Mouse (Mus musculus): Measurements from ENCODE around the gene Apol10a. TPM values are rescaled to one million over a fixed set of nuclear protein-coding genes. Genes with fewer than 3 reads are reported as not detected.
"Not testable (repeated sequence)": the region's sequence is repeated elsewhere in the genome, so short reads cannot be mapped to it uniquely, and the experiment has no call there.

The Apol10a gene
- polyA plus RNA-seq (2015; fragmentation: Nextera tagmentation; extraction: Ambion mirVana): not detected in 2 replicates

- 77% methylated on average over 2 of the region's 2 CpGs for WGBS
- not testable (repeated sequence) for H3K9me3 ChIP-seq (ENCODE audit: control insufficient read depth, low read length); H3K27me3 ChIP-seq (ENCODE audit: control insufficient read depth, insufficient read depth, low read depth, low read length)
These were observed at the start of gene Apol10a for GRCm38 (mm10) chr15:77476693-77477092. TSS of gene Apol10a (plus strand) at chr15:77477047.

GRCm38 (mm10) chr15:77428690-77429448 is 48.0 kb upstream of the Apol10a start:
- not testable (repeated sequence) for H3K4me1 ChIP-seq (replicated peaks; ENCODE audit: control insufficient read depth, insufficient read depth, low read length); H3K27ac ChIP-seq (ENCODE audit: low read length); H3K4me2 ChIP-seq (ENCODE audit: low read depth, low read length); H3K27me3 ChIP-seq (ENCODE audit: control insufficient read depth, insufficient read depth, low read depth, low read length); H3K4me3 ChIP-seq (ENCODE audit: low read length); H3K9me3 ChIP-seq (ENCODE audit: control insufficient read depth, low read length); ATAC-seq (ENCODE audit: low read depth); H3K9ac ChIP-seq (ENCODE audit: low read length); H3K36me3 ChIP-seq (ENCODE audit: control insufficient read depth, insufficient read depth, low read length)
- 38% methylated on average over 8 of the region's 10 CpGs for WGBS

More at GRCm38 (mm10) chr15:77476693-77477092, at the start of gene Apol10a:
- not testable (repeated sequence) for H3K4me3 ChIP-seq (ENCODE audit: low read length); H3K27ac ChIP-seq (ENCODE audit: low read length); H3K9ac ChIP-seq (ENCODE audit: low read length); H3K4me2 ChIP-seq (ENCODE audit: low read depth, low read length); H3K4me1 ChIP-seq (replicated peaks; ENCODE audit: control insufficient read depth, insufficient read depth, low read length); H3K36me3 ChIP-seq (ENCODE audit: control insufficient read depth, insufficient read depth, low read length); ATAC-seq (ENCODE audit: low read depth)

GRCm38 (mm10) chr15:77444746-77445145 is 32.1 kb upstream of the Apol10a start:
- not testable (repeated sequence) for H3K27ac ChIP-seq (ENCODE audit: low read length); H3K27me3 ChIP-seq (ENCODE audit: control insufficient read depth, insufficient read depth, low read depth, low read length); ATAC-seq (ENCODE audit: low read depth); H3K4me3 ChIP-seq (ENCODE audit: low read length); H3K36me3 ChIP-seq (ENCODE audit: control insufficient read depth, insufficient read depth, low read length); H3K9ac ChIP-seq (ENCODE audit: low read length); H3K9me3 ChIP-seq (ENCODE audit: control insufficient read depth, low read length); H3K4me2 ChIP-seq (ENCODE audit: low read depth, low read length); H3K4me1 ChIP-seq (replicated peaks; ENCODE audit: control insufficient read depth, insufficient read depth, low read length)
- WGBS: 65% methylated on average over 8 of the region's 8 CpGs

- not testable (repeated sequence) for H3K4me2 ChIP-seq (ENCODE audit: low read depth, low read length); H3K4me3 ChIP-seq (ENCODE audit: low read length); H3K9me3 ChIP-seq (ENCODE audit: control insufficient read depth, low read length); ATAC-seq (ENCODE audit: low read depth); H3K9ac ChIP-seq (ENCODE audit: low read length); H3K4me1 ChIP-seq (replicated peaks; ENCODE audit: control insufficient read depth, insufficient read depth, low read length); H3K27ac ChIP-seq (ENCODE audit: low read length); H3K36me3 ChIP-seq (ENCODE audit: control insufficient read depth, insufficient read depth, low read length); H3K27me3 ChIP-seq (ENCODE audit: control insufficient read depth, insufficient read depth, low read depth, low read length)
- 50% methylated on average over 1 of the region's 1 CpGs for WGBS
These were observed 31.2 kb upstream of the Apol10a start for GRCm38 (mm10) chr15:77445668-77446067.

GRCm38 (mm10) chr15:77447392-77447791 is 29.5 kb upstream of the Apol10a start, which contains the start of gene Apol7b:
TSS of gene Apol7b (minus strand) at chr15:77447492.
- not testable (repeated sequence) for H3K4me3 ChIP-seq (ENCODE audit: low read length); H3K36me3 ChIP-seq (ENCODE audit: control insufficient read depth, insufficient read depth, low read length); H3K4me2 ChIP-seq (ENCODE audit: low read depth, low read length); H3K9ac ChIP-seq (ENCODE audit: low read length); ATAC-seq (ENCODE audit: low read depth); H3K9me3 ChIP-seq (ENCODE audit: control insufficient read depth, low read length); H3K27ac ChIP-seq (ENCODE audit: low read length); H3K27me3 ChIP-seq (ENCODE audit: control insufficient read depth, insufficient read depth, low read depth, low read length); H3K4me1 ChIP-seq (replicated peaks; ENCODE audit: control insufficient read depth, insufficient read depth, low read length)
- WGBS: 70% methylated on average over 2 of the region's 2 CpGs

GRCm38 (mm10) chr15:77449927-77450326 is 26.9 kb upstream of the Apol10a start:
- not testable (repeated sequence) for H3K4me2 ChIP-seq (ENCODE audit: low read depth, low read length); H3K9ac ChIP-seq (ENCODE audit: low read length); ATAC-seq (ENCODE audit: low read depth); H3K4me1 ChIP-seq (replicated peaks; ENCODE audit: control insufficient read depth, insufficient read depth, low read length); H3K36me3 ChIP-seq (ENCODE audit: control insufficient read depth, insufficient read depth, low read length); H3K27me3 ChIP-seq (ENCODE audit: control insufficient read depth, insufficient read depth, low read depth, low read length); H3K9me3 ChIP-seq (ENCODE audit: control insufficient read depth, low read length); H3K4me3 ChIP-seq (ENCODE audit: low read length); H3K27ac ChIP-seq (ENCODE audit: low read length)
- 53% methylated on average over 10 of the region's 10 CpGs for WGBS

- not testable (repeated sequence) for ATAC-seq (ENCODE audit: low read depth)
These were observed 2.0 kb upstream of the Apol10a start for GRCm38 (mm10) chr15:77474699-77475390.

GRCm38 (mm10) chr15:77482140-77482794 is 5.4 kb downstream of the Apol10a start:
- Histone ChIP-seq H3K4me3 (ENCODE audit: low read length) (no peak overlapping the region), H3K4me1 (replicated peaks; ENCODE audit: control insufficient read depth, insufficient read depth, low read length) (no peaks in the 10 kb centered on the region), H3K9me3 (ENCODE audit: control insufficient read depth, low read length) (no peaks in the 10 kb centered on the region), H3K27me3 (ENCODE audit: control insufficient read depth, insufficient read depth, low read depth, low read length) (no peaks in the 10 kb centered on the region), H3K9ac (ENCODE audit: low read length) (no peak overlapping the region), H3K27ac (ENCODE audit: low read length) (no peak overlapping the region), H3K36me3 (ENCODE audit: control insufficient read depth, insufficient read depth, low read length) (no peaks in the 10 kb centered on the region), H3K4me2 (ENCODE audit: low read depth, low read length) (no peak overlapping the region)
- ATAC-seq (ENCODE audit: low read depth): no peak
- 61% methylated on average over 4 of the region's 4 CpGs for WGBS

More at GRCm38 (mm10) chr15:77474699-77475390, 2.0 kb upstream of the Apol10a start:
- H3K4me2 ChIP-seq (ENCODE audit: low read depth, low read length); H3K4me3 ChIP-seq (ENCODE audit: low read length); H3K27me3 ChIP-seq (ENCODE audit: control insufficient read depth, insufficient read depth, low read depth, low read length); H3K36me3 ChIP-seq (ENCODE audit: control insufficient read depth, insufficient read depth, low read length); H3K9ac ChIP-seq (ENCODE audit: low read length); H3K9me3 ChIP-seq (ENCODE audit: control insufficient read depth, low read length); H3K4me1 ChIP-seq (replicated peaks; ENCODE audit: control insufficient read depth, insufficient read depth, low read length); H3K27ac ChIP-seq (ENCODE audit: low read length): not testable (repeated sequence)
- 80% methylated on average over 7 of the region's 7 CpGs for WGBS

- not testable (repeated sequence) for H3K4me1 ChIP-seq (replicated peaks; ENCODE audit: control insufficient read depth, insufficient read depth, low read length); H3K9ac ChIP-seq (ENCODE audit: low read length); H3K4me3 ChIP-seq (ENCODE audit: low read length); H3K36me3 ChIP-seq (ENCODE audit: control insufficient read depth, insufficient read depth, low read length); H3K4me2 ChIP-seq (ENCODE audit: low read depth, low read length); H3K27ac ChIP-seq (ENCODE audit: low read length); ATAC-seq (ENCODE audit: low read depth); H3K27me3 ChIP-seq (ENCODE audit: control insufficient read depth, insufficient read depth, low read depth, low read length); H3K9me3 ChIP-seq (ENCODE audit: control insufficient read depth, low read length)
- WGBS: no CpG with 5 or more reads among the region's 1 CpGs
These were observed 16.3 kb downstream of the Apol10a start for GRCm38 (mm10) chr15:77493181-77493580.

All from lung, embryonic 16.5 days (tissue).